Comparison of ENCODE assay signal across 10 mouse cellular contexts in genomic region chr14:76009185-76009584, GRCm38 (mm10). TPM values are rescaled to one million over a fixed set of nuclear protein-coding genes. Genes with fewer than 3 reads are reported as not detected.
DNase-seq lines count a peak whose midpoint lies in the region; ATAC-seq and TF ChIP-seq lines count a peak whose summit lies in the region.
"Had no signal": no experiment of that assay in that cellular context is flagged by ENCODE, and none has a peak within 500 bp of the region (broad histone marks: within the 10 kb centered on the region; RNA-seq: fewer than 3 reads in every experiment).

No protein-coding gene starts in this region.

- H3K4me1 ChIP-seq in lung, embryonic 15.5 days = peaks cover 17% of the 10 kb centered on the region
- peaks cover 8% of the 10 kb centered on the region for H3K4me1 ChIP-seq in limb, embryonic 14.5 days (ENCODE audit: control insufficient read depth, insufficient read depth, low read length)

- DNase-seq in lung, postnatal 25 days (ENCODE audit: low spot score) = no peak
- DNase-seq in fat pad, adult 2 months (ENCODE audit: extremely low read depth, low read depth, low spot score) = peak; percentile 39
- no peak for DNase-seq in limb, embryonic 14.5 days (ENCODE audit: low spot score)
- peak; percentile 57 for DNase-seq in retina, postnatal 7 days (ENCODE audit: low read depth, low spot score)
- no peak for DNase-seq in layer of hippocampus, adult 9-11 months
- no peak for DNase-seq in frontal cortex, adult 2 months (ENCODE audit: extremely low spot score in 1 of 2, low spot score in 1 of 2)
- DNase-seq: kidney, adult 8-10 months had no signal

- peak overlapping the region; percentile 66; the same call in 1 of the 2 replicates for H3K4me3 ChIP-seq in lung, embryonic 15.5 days
- peak overlapping the region; percentile 69; the same call in 1 of the 2 replicates for H3K4me3 ChIP-seq in limb, embryonic 14.5 days (replicated peaks; ENCODE audit: low read length)

- H3K9me3 ChIP-seq in lung, embryonic 15.5 days = no peaks in the 10 kb centered on the region
- no peaks in the 10 kb centered on the region for H3K9me3 ChIP-seq in limb, embryonic 14.5 days (ENCODE audit: control insufficient read depth, low read length)

- H3K36me3 ChIP-seq in lung, embryonic 15.5 days = 0 out of 2 replicates have a peak, but pooled peaks cover 2% of the 10 kb centered on the region
- peaks cover 9% of the 10 kb centered on the region for H3K36me3 ChIP-seq in limb, embryonic 14.5 days (ENCODE audit: control insufficient read depth, insufficient read depth, low read length)

- ATAC-seq in lung, embryonic 15.5 days (ENCODE audit: borderline replicate concordance, extremely low read depth, low FRiP score, low TSS enrichment) = no peak
- ATAC-seq in limb, embryonic 14.5 days (ENCODE audit: low FRiP score, low read depth) = no peak
- no peak for ATAC-seq in activated CD4-positive, CD25-positive, alpha-beta regulatory T cell, adult 4 months

- no peak for TF ChIP-seq POLR2A in limb, embryonic 14.5 days (IDR thresholded peaks at IDR 0.05; ENCODE audit: borderline replicate concordance, extremely low read depth, insufficient read depth, insufficient read length)

- no peaks in the 10 kb centered on the region for H3K27me3 ChIP-seq in lung, embryonic 15.5 days
- H3K27me3 ChIP-seq in limb, embryonic 14.5 days (ENCODE audit: control insufficient read depth, insufficient read depth, low read length) = no peaks in the 10 kb centered on the region

- no peak overlapping the region for H3K9ac ChIP-seq in lung, embryonic 15.5 days
- peak overlapping the region; percentile 71; the same call in 1 of the 2 replicates for H3K9ac ChIP-seq in limb, embryonic 14.5 days (ENCODE audit: low read depth, low read length, severe bottlenecking)

- H3K4me2 ChIP-seq in lung, embryonic 15.5 days = peak overlapping the region; percentile 65
- H3K4me2 ChIP-seq in limb, embryonic 14.5 days (replicated peaks; ENCODE audit: low read depth, low read length, severe bottlenecking) = peak overlapping the region; percentile 59

- no peak overlapping the region for H3K27ac ChIP-seq in lung, embryonic 15.5 days
- no peak overlapping the region for H3K27ac ChIP-seq in limb, embryonic 14.5 days (replicated peaks; ENCODE audit: low read depth, low read length)

- WGBS in lung, embryonic 15.5 days = 86% methylated on average over 5 of the region's 5 CpGs
- WGBS in limb, embryonic 14.5 days = 77% methylated on average over 5 of the region's 5 CpGs

RNA-seq across cellular contexts. Expression of gene Gtf2f2, which starts 1.5 kb away (rescaled TPM):
- polyA plus RNA-seq in lung, embryonic 15.5 days (2015; fragmentation: Nextera tagmentation; extraction: Ambion mirVana) = 30.8 and 33.0 TPM in 2 replicates
- 12.1 and 22.1 TPM in 2 replicates for polyA plus RNA-seq in limb, embryonic 14.5 days (2012; rRNA removed)
- polyA plus RNA-seq in limb, embryonic 14.5 days (2014; fragmentation: Nextera tagmentation; extraction: Ambion mirVana) = 34.7 and 37.6 TPM in 2 replicates
- polyA plus RNA-seq in activated CD4-positive, CD25-positive, alpha-beta regulatory T cell, adult 4 months (2017; shearing (Covaris generic)) = 10 to 100 TPM; 50.7 to 51.6 TPM
- polyA plus RNA-seq in frontal cortex, adult 2 months (2012; rRNA removed) = 14.5 and 16.5 TPM in 2 replicates

RNA-seq across cellular contexts. Expression of gene Kctd4, which starts 54.4 kb away (rescaled TPM):
- 0.29 and 0.32 TPM in 2 replicates for polyA plus RNA-seq in lung, embryonic 15.5 days (2015; fragmentation: Nextera tagmentation; extraction: Ambion mirVana)
- 1.3 and 1.6 TPM in 2 replicates for polyA plus RNA-seq in limb, embryonic 14.5 days (2012; rRNA removed)
- 1.3 and 1.4 TPM in 2 replicates for polyA plus RNA-seq in limb, embryonic 14.5 days (2014; fragmentation: Nextera tagmentation; extraction: Ambion mirVana)
- polyA plus RNA-seq in activated CD4-positive, CD25-positive, alpha-beta regulatory T cell, adult 4 months (2017; shearing (Covaris generic)) = 1 to 10 TPM; 1.6 to 2.8 TPM
- polyA plus RNA-seq in frontal cortex, adult 2 months (2012; rRNA removed) = 10.0 and 11.8 TPM in 2 replicates
- polyA plus RNA-seq: spleen, adult 2 months had no signal

Comparison
In these comparisons a context has a peak if more than half of its experiments do, and no peak if none do; other contexts are left out.
1. DNase-seq: peak in fat pad, adult 2 months (single experiment) and retina, postnatal 7 days (single experiment); none in lung, postnatal 25 days (single experiment), limb, embryonic 14.5 days (single experiment), layer of hippocampus, adult 9-11 months (single experiment) and frontal cortex, adult 2 months (0 of 2).